Mouse (Mus musculus) thymus, postnatal 14 days (tissue): ENCODE measurements around the gene Prkca.

Experiments used
- DNase-seq: peaks from one replicate; pipeline ENCODE4 v3.0.0; 2021

The Prkca gene

GRCm38 (mm10) chr11:108038989-108039388 lies 304.7 kb downstream of the Prkca start:
- DNase-seq = no peak

- no peak for DNase-seq
Observed at GRCm38 (mm10) chr11:108036339-108036738, 307.4 kb downstream of the Prkca start.

- DNase-seq = no peak
Observed at GRCm38 (mm10) chr11:108035761-108036160, 308.0 kb downstream of the Prkca start.

- DNase-seq = no peak
Observed at GRCm38 (mm10) chr11:108034376-108034775, 309.4 kb downstream of the Prkca start.

- no peak for DNase-seq
Observed at GRCm38 (mm10) chr11:108032568-108032967, 311.2 kb downstream of the Prkca start.

GRCm38 (mm10) chr11:108030956-108031604 lies 312.6 kb downstream of the Prkca start:
- peak; percentile 12 for DNase-seq

GRCm38 (mm10) chr11:108029321-108029720 lies 314.4 kb downstream of the Prkca start:
- no peak for DNase-seq

- no peak for DNase-seq
Observed at GRCm38 (mm10) chr11:108028398-108028797, 315.3 kb downstream of the Prkca start.

- DNase-seq = no peak
Observed at GRCm38 (mm10) chr11:108025726-108026425, 317.9 kb downstream of the Prkca start.

GRCm38 (mm10) chr11:108023188-108023587 lies 320.5 kb downstream of the Prkca start:
- no peak for DNase-seq

- no peak for DNase-seq
Observed at GRCm38 (mm10) chr11:108020889-108021288, 322.8 kb downstream of the Prkca start.

- no peak for DNase-seq
Observed at GRCm38 (mm10) chr11:108015284-108015683, 328.4 kb downstream of the Prkca start.

- DNase-seq = no peak
Observed at GRCm38 (mm10) chr11:108013390-108013789, 330.3 kb downstream of the Prkca start.

- no peak for DNase-seq
Observed at GRCm38 (mm10) chr11:108010465-108010864, 333.3 kb downstream of the Prkca start.

- no peak for DNase-seq
Observed at GRCm38 (mm10) chr11:107998891-107999290, 344.8 kb downstream of the Prkca start.

- no peak for DNase-seq
Observed at GRCm38 (mm10) chr11:107996896-107997670, 346.6 kb downstream of the Prkca start.

GRCm38 (mm10) chr11:107994487-107994886 lies 349.2 kb downstream of the Prkca start:
- DNase-seq = peak; percentile 66

- DNase-seq = no peak
Observed at GRCm38 (mm10) chr11:107993792-107994191, 349.9 kb downstream of the Prkca start.

- DNase-seq = peak; percentile 13
Observed at GRCm38 (mm10) chr11:107992500-107992899, 351.2 kb downstream of the Prkca start.

GRCm38 (mm10) chr11:107991990-107992389 lies 351.7 kb downstream of the Prkca start:
- no peak for DNase-seq

GRCm38 (mm10) chr11:107989241-107989640 lies 354.5 kb downstream of the Prkca start:
- no peak for DNase-seq

GRCm38 (mm10) chr11:107985941-107986340 lies 357.8 kb downstream of the Prkca start:
- DNase-seq = no peak

GRCm38 (mm10) chr11:107983883-107984282 lies 359.8 kb downstream of the Prkca start:
- no peak for DNase-seq

- DNase-seq = no peak
Observed at GRCm38 (mm10) chr11:107983224-107983623, 360.5 kb downstream of the Prkca start.
